ENCODE assay signal across 8 mouse cellular contexts in the genomic region with DNA sequence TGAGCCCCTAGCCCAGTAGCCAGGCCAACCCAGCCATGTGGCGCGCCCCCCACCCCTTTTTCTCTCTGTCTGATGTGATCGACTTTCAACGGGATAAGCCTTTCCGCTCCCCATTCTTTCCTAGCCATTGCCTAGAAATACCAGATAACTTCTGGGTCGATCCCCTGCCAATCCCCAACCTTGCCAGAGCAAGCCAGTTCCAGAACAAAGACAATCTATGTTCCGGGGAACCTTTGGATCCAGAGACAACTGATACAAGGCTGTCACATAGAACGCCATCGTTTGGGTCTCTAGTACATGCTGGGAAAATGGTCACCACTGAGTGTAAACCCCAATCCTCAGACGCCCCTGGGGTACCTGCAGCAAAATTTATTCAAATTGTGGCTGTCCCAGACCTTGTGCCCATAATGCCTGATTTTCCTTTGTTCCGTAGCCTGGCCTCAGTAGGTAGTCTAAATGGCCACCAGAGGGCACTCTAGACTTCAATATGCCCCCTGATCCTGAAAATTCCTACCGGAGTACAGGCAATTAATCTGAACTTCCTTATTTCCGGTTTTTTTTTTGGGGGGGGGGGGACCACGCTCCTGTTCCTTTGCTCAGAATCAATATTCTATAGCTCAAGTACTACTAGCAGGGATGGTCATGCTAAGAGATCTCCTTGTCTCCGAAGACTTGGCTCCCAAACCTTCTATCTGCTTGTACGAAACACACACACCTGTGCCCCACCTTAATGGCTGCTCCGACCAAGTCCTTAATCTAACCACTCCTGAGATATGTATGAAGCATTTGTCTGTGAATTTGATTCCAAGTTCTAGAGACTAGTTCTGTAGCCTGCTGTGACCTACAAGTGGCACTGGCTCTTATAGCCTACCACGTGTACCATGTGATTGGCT.
DNase-seq lines count a peak whose midpoint lies in the region; ATAC-seq and TF ChIP-seq lines count a peak whose summit lies in the region.

No protein-coding gene starts in this region.

- no peak overlapping the region for H3K27ac ChIP-seq in CH12.LX (ENCODE audit: insufficient read depth, low read depth)

- no peak for ATAC-seq in activated CD4-positive, CD25-positive, alpha-beta regulatory T cell, adult 4 months

- no peak for TF ChIP-seq POLR2A in CH12.LX (IDR thresholded peaks at IDR 0.05; ENCODE audit: low read depth, low read length)

- no peak overlapping the region for H3K4me2 ChIP-seq in CH12.LX (ENCODE audit: insufficient read depth, low read depth, poor library complexity, severe bottlenecking)

- H3K79me2 ChIP-seq in CH12.LX (replicated peaks; ENCODE audit: control insufficient read depth, extremely low read depth, insufficient read depth, poor library complexity, severe bottlenecking) = no peaks in the 10 kb centered on the region

- peak; percentile 12 to 23 for DNase-seq in heart, adult 18-20 months
- DNase-seq in heart, adult 9 months (ENCODE audit: low spot score in 2 of 2) = no peak
- DNase-seq in CH12.LX (ENCODE audit: extremely low read depth) = peak; percentile 40
- peak; percentile 7 for DNase-seq in c-Kit-positive CD71-positive TER-119-positive erythroid progenitor cells, embryonic 14.5 days (ENCODE audit: low spot score)
- DNase-seq in heart, postnatal 14 days = peak; percentile 8 to 41
- peak; percentile 57 to 63 for DNase-seq in left cerebral cortex, postnatal 14 days (ENCODE audit: low spot score in 2 of 2)
- peak; percentile 26 for DNase-seq in right cerebral cortex, postnatal 14 days

- no peaks in the 10 kb centered on the region for H3K36me3 ChIP-seq in CH12.LX (replicated peaks in 1 of 2; ENCODE audit: control insufficient read depth in 1 of 2, insufficient read depth in 1 of 2, low read length in 1 of 2)

- no peak overlapping the region for H3K9ac ChIP-seq in CH12.LX (ENCODE audit: insufficient read depth, low read depth)

- dilution Hi-C loops in CH12.LX (cut with MboI; ENCODE audit: extremely low pct_ligation_motif_present, extremely low pct_unique_long_range_greater_than_20kb, low sequenced_read_pairs) = no loop called here

- no peak overlapping the region for H3K4me3 ChIP-seq in CH12.LX (replicated peaks in 1 of 3; ENCODE audit: low read depth in 2 of 3, low read length in 2 of 3, poor library complexity in 1 of 3)

- peak; percentile 63 to 92 for TF ChIP-seq CTCF in CH12.LX (conservative IDR thresholded peaks at IDR 0.05 in 1 of 2, IDR thresholded peaks at IDR 0.05 in 1 of 2; ENCODE audit: low read depth in 2 of 2, low read length in 2 of 2)

- TF ChIP-seq EP300 in CH12.LX (IDR thresholded peaks at IDR 0.05; ENCODE audit: low read length) = no peak

- intact Hi-C loops in heart, postnatal 14 days (cut with DNase I) = loop anchor here (2.0 to 5.0 kb wide), 3 partner anchors 186 to 434 kb away; partner anchors contain the start of gene Tekt5
- intact Hi-C loops in left cerebral cortex, postnatal 14 days (cut with DNase I) = loop anchor here (5.0 to 10.0 kb wide), 2 partner anchors 309 to 436 kb away; partner anchors contain the start of gene Tekt5

- 0 out of 4 replicates have a peak, but pooled peaks cover 0 to 3% of the 10 kb centered on the region in 2 experiments for H3K4me1 ChIP-seq in CH12.LX (ENCODE audit: control insufficient read depth in 1 of 2, insufficient read depth in 2 of 2)

- H3K27me3 ChIP-seq in CH12.LX (replicated peaks) = no peaks in the 10 kb centered on the region

- peak; percentile 88 for TF ChIP-seq RAD21 in CH12.LX (IDR thresholded peaks at IDR 0.05; ENCODE audit: low read depth, low read length)

- H3K9me3 ChIP-seq in CH12.LX (replicated peaks; ENCODE audit: low read length) = no peaks in the 10 kb centered on the region

- in situ Hi-C loops in CH12.LX (cut with MboI; ENCODE audit: low pct_ligation_motif_present, low pct_unique_long_range_greater_than_20kb, low sequenced_read_pairs) = loop anchor here (5.0 to 25.0 kb wide), 3 partner anchors 119 to 449 kb away; partner anchors contain the start of genes Clec16a, Dexi and Tekt5

TF ChIP-seq in CH12.LX, 34 proteins besides CTCF, POLR2A, EP300 and RAD21:
- TF ChIP-seq TBP (conservative IDR thresholded peaks at IDR 0.05; ENCODE audit: low read depth, low read length) (no peak), NELFE (IDR thresholded peaks at IDR 0.05; ENCODE audit: low read depth, low read length) (no peak), E2F4 (IDR thresholded peaks at IDR 0.05; ENCODE audit: insufficient replicate concordance, low read depth, low read length) (no peak), MAZ (IDR thresholded peaks at IDR 0.05; ENCODE audit: low read depth, low read length) (no peak), SMC3 (IDR thresholded peaks at IDR 0.05; ENCODE audit: low read depth, low read length) (peak; percentile 91), CHD1 (IDR thresholded peaks at IDR 0.05; ENCODE audit: low read depth, low read length) (no peak), ZC3H11A (IDR thresholded peaks at IDR 0.05; ENCODE audit: low read depth, low read length) (peak; percentile 80)

Comparison
In these comparisons a context has a peak if more than half of its experiments do, and no peak if none do; other contexts are left out.
1. DNase-seq: peak in heart, adult 18-20 months (2 of 2), CH12.LX (single experiment), c-Kit-positive CD71-positive TER-119-positive erythroid progenitor cells, embryonic 14.5 days (single experiment), heart, postnatal 14 days (2 of 2), left cerebral cortex, postnatal 14 days (2 of 2) and right cerebral cortex, postnatal 14 days (single experiment); none in heart, adult 9 months (0 of 2).